Mouse (Mus musculus) liver, postnatal 0 days (tissue): ENCODE data around the gene Sgms1.

Experiments
- CTCF ChIP-seq: sonication (generic); IDR thresholded peaks from 2 replicates; pipeline ENCODE4 v1.5.1; 2016; ENCODE audit warnings: antibody characterized with exemption, low read depth
- EP300 ChIP-seq: IDR thresholded peaks from 2 replicates; pipeline ENCODE4 v1.6.1; 2016; ENCODE audit warnings: antibody characterized with exemption, low read depth, mild to moderate bottlenecking

DNA sequence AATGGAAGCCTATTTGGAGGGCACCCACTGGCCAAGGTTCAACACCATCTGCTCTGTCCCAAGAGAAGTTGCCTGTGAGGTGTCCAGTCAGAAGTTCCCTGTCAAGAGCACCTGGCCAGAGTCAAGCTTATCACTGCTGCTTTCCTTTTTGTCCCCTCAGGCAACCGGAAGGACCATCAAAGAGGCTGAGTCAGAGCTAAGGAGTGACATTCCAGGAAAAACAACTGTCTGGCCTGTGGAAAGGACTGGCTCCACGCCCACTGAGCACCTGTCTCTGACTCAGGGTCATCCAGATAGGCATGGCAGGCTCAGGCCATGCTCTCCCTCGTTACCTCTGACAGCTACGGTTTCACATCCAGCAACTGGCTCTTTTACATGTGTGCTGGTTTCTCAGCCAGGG is 147.4 kb downstream of the Sgms1 start:
- no peak for TF ChIP-seq CTCF
- no peak for TF ChIP-seq EP300
